Mouse (Mus musculus) E14TG2a.4 (cell line): ENCODE measurements around the gene Mrpl47.

ENCODE experiments used
- CTCF ChIP-seq: conservative IDR thresholded peaks from 2 replicates; pipeline ENCODE4 v1.5.1; 2014; ENCODE audit warnings: low read length
- POU5F1 ChIP-seq: IDR thresholded peaks from 2 replicates; pipeline ENCODE4 v1.6.1; 2014; ENCODE audit warnings: low read length, borderline replicate concordance

DNA sequence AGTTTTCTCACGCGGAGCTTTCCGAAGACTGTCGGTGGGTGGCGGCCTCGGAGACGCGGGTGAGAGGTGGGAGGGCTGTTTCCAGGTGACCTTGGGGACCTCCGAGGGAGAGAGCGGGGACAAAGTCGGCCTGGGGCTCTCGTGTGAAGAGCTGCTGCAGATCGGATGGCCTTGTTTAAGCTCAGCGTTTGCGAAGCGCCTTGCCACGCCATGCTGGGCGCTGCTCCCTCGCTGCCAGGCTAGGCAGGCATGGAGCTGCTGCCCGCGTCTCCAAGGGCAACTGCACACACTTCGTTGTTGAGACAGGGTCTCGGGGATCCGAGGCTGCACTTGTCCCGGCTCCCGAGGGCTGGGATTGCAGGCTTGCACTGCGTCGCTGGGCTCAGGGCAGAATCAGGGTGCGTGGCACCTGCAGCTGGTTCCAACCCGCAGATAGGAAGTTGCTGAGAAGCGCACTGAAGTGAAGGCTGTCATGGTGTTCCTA, at the start of gene Mrpl47:
- TF ChIP-seq CTCF (no peak), POU5F1 (no peak)
